Mouse (Mus musculus) MN1 (cell line): ENCODE measurements around the gene Ranbp3l.

Source experiments
- DNase-seq: peaks from one replicate; pipeline ENCODE4 v3.0.0-alpha.2; 2016; ENCODE audit warnings: low spot score

The Ranbp3l gene

GRCm38 (mm10) chr15:9094366-9094750 is 126.6 kb downstream of the Ranbp3l start:
- DNase-seq, result no peak

- DNase-seq, result no peak
Measured at GRCm38 (mm10) chr15:9096865-9097264, 129.1 kb downstream of the Ranbp3l start.

- no peak for DNase-seq
Measured at GRCm38 (mm10) chr15:9100446-9101077, 132.8 kb downstream of the Ranbp3l start.

- no peak for DNase-seq
Measured at GRCm38 (mm10) chr15:9106303-9107074, 138.7 kb downstream of the Ranbp3l start.

DNA sequence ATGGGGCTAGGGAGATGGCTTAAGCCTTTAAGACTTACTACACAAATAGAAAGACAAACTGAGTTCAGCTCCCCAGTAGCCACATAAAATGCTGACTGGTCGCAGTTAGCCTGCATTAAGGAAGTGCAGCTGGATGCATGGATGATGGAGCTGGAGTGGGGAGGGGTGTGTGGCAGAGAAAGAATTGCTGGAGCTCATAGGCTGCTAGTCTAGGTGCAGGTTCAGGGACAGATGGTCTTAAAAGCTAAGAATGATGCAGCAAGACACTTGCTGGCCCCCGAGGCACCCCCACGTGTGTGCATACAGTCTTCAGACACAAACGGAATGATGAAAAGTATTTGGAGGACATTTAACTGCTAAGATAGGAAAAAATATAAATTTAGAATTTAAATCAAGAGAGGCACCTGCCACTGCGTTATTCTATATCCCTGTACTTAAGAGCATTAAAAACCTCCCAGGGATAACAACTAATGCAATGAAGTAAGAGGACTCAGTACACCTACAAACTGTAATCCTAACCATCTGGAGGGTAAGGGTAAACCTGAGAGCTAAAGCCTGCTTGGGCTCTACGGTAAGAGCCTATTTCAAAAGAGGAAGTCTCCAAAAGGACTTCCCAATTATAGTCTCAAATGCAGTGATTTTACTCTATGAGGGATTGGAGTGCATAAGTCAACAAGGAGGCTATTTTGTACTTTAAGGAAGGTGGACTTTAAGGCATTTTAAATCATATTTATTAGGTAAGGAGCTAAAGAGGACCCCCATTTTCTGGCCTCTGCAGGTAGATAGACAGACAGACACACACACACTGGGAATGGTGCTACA is 143.0 kb downstream of the Ranbp3l start:
- DNase-seq, result no peak

DNA sequence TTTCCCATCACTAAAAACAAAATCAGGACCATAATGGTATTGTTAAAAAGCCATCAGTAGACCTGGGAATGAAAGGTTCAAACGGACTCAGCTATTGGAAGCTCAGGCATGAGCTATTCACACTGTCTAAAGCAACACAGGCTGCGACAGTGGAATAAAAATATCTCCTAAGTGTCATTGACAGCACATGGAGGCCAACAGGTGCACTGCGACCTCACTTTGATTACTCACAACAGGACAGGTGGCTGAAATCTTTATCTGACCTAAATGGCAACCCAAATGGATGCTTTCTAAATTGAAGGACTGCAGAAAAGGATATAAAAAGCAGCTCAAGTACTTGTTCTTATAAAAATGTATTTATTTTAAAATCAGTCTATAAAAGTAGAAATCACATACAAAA is 143.9 kb downstream of the Ranbp3l start:
- DNase-seq, result no peak

DNA sequence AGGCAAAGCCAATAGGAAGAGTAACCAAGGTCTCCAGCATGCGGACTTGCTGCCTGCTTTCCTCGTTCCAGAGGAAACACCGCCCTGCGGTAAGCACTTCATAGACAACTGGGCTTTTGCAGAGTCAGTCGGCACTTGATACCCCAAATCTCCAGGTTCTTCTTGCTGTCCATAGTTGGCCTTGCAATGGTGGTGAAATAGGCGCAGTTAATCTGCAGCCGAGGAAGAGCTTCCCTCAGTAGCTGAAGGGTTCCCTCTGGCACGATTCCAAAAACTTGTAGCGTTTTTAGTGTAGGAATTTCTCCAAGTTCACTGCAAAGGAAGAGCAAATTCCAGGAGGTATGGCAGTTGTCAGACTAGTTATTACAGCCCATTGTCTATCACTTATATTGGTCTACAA is 145.8 kb downstream of the Ranbp3l start:
- DNase-seq, result no peak

DNA sequence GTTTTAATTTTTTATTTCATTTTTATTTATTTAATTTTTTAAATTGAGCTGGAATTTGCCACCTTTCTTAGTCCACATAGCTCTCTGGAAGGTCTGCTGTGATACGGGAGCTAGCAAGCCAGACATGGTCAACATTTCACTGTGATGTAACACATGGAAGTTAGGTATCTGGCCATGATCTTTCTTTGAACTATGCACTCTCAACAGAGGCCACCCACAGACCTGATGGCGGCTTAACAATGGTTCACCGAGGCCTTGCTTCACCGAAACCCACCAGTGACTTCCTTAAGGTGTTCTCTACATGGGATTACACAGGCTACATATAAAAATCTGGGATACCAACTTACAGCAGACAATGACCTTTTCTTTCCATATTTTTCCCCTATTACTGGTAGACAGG is 146.4 kb downstream of the Ranbp3l start:
- DNase-seq, result no peak

- DNase-seq, result no peak
Measured at GRCm38 (mm10) chr15:9114599-9114998, 146.8 kb downstream of the Ranbp3l start.
